Mouse (Mus musculus) kidney, postnatal 14 days (tissue): ENCODE data around the gene Pacsin2.
"Not testable (repeated sequence)": the region's sequence is repeated elsewhere in the genome, so short reads cannot be mapped to it uniquely, and the experiment has no call there.

Source experiments
- DNase-seq: peaks from one replicate; pipeline ENCODE4 v3.0.0; 2022; ENCODE audit warnings: mixed read lengths

The Pacsin2 gene

GRCm38 (mm10) chr15:83366933-83367552 is 97.4 kb downstream of the Pacsin2 start:
- peak; percentile 86 for DNase-seq

- DNase-seq, result no peak
Measured at GRCm38 (mm10) chr15:83365697-83366096, 98.7 kb downstream of the Pacsin2 start.

- no peak for DNase-seq
Measured at GRCm38 (mm10) chr15:83364194-83364593, 100.2 kb downstream of the Pacsin2 start.

- not testable (repeated sequence) for DNase-seq
Measured at GRCm38 (mm10) chr15:83362813-83363212, 101.6 kb downstream of the Pacsin2 start.

- not testable (repeated sequence) for DNase-seq
Measured at GRCm38 (mm10) chr15:83360899-83361298, 103.5 kb downstream of the Pacsin2 start.

- DNase-seq, result no peak
Measured at GRCm38 (mm10) chr15:83360140-83360539, 104.3 kb downstream of the Pacsin2 start.

GRCm38 (mm10) chr15:83358476-83358875 is 105.9 kb downstream of the Pacsin2 start:
- DNase-seq, result no peak

- DNase-seq, result no peak
Measured at GRCm38 (mm10) chr15:83351546-83351945, 112.9 kb downstream of the Pacsin2 start.

GRCm38 (mm10) chr15:83350859-83351258 is 113.5 kb downstream of the Pacsin2 start:
- no peak for DNase-seq

GRCm38 (mm10) chr15:83349954-83350711 is 114.3 kb downstream of the Pacsin2 start, which contains the start of gene Arfgap3:
Gene Arfgap3 (minus strand): TSS chr15:83350247.
- peak; percentile 97 for DNase-seq

- no peak for DNase-seq
Measured at GRCm38 (mm10) chr15:83349225-83349953, 115.0 kb downstream of the Pacsin2 start.

- DNase-seq, result no peak
Measured at GRCm38 (mm10) chr15:83348747-83349146, 115.7 kb downstream of the Pacsin2 start.

- DNase-seq, result no peak
Measured at GRCm38 (mm10) chr15:83345898-83346529, 118.4 kb downstream of the Pacsin2 start.

- DNase-seq, result no peak
Measured at GRCm38 (mm10) chr15:83344956-83345355, 119.5 kb downstream of the Pacsin2 start.

- DNase-seq, result no peak
Measured at GRCm38 (mm10) chr15:83344157-83344556, 120.2 kb downstream of the Pacsin2 start.

- no peak for DNase-seq
Measured at GRCm38 (mm10) chr15:83338908-83339307, 125.5 kb downstream of the Pacsin2 start.

GRCm38 (mm10) chr15:83337903-83338870 is 126.2 kb downstream of the Pacsin2 start:
- DNase-seq, result peak; percentile 31

GRCm38 (mm10) chr15:83332373-83332772 is 132.0 kb downstream of the Pacsin2 start:
- DNase-seq, result no peak

- no peak for DNase-seq
Measured at GRCm38 (mm10) chr15:83328952-83329351, 135.5 kb downstream of the Pacsin2 start.
